Mouse (Mus musculus) lung, embryonic 16.5 days (tissue): Measurements from ENCODE around the gene Xpnpep2. TPM values are rescaled to one million over a fixed set of nuclear protein-coding genes. Genes with fewer than 3 reads are reported as not detected.

Experiments used
- ATAC-seq: fragments of 200-750 bp; cut with Nextera tagmentation; 2 replicates; pipeline ENCODE4 v1.8.0; 2017; ENCODE audit warnings: low read depth, mild to moderate bottlenecking, moderate library complexity
- H3K27ac ChIP-seq: fragments of 300-500 bp; sonication (generic); 2 replicates; pipeline ENCODE4 v1.5.1; 2014; ENCODE audit warnings: mild to moderate bottlenecking, control low read depth, low read length
- H3K27me3 ChIP-seq: fragments of 300-500 bp; sonication (generic); 2 replicates; pipeline ENCODE4 v1.6.1; 2014; ENCODE audit warnings: low read depth, low read length, mixed read lengths; ENCODE audit not compliant: control insufficient read depth, insufficient read depth
- H3K36me3 ChIP-seq: fragments of 300-500 bp; sonication (generic); 2 replicates; pipeline ENCODE4 v1.6.1; 2014; ENCODE audit warnings: low read length; ENCODE audit not compliant: control insufficient read depth, insufficient read depth
- H3K4me1 ChIP-seq: fragments of 300-500 bp; sonication (generic); replicated peaks from 2 replicates; pipeline ENCODE4 v1.6.1; 2014; ENCODE audit warnings: low read length, mixed read lengths; ENCODE audit not compliant: control insufficient read depth, insufficient read depth
- H3K4me2 ChIP-seq: fragments of 300-500 bp; sonication (generic); 2 replicates; pipeline ENCODE4 v1.6.1; 2014; ENCODE audit warnings: low read depth, low read length, control low read depth
- H3K4me3 ChIP-seq: fragments of 300-500 bp; sonication (generic); 2 replicates; pipeline ENCODE4 v1.5.1; 2014; ENCODE audit warnings: mild to moderate bottlenecking, low read length, control low read depth
- H3K9ac ChIP-seq: fragments of 300-500 bp; sonication (generic); 2 replicates; pipeline ENCODE4 v1.6.1; 2014; ENCODE audit warnings: low read length, control low read depth
- H3K9me3 ChIP-seq: fragments of 300-500 bp; sonication (generic); 2 replicates; pipeline ENCODE4 v1.6.1; 2016; ENCODE audit warnings: low read length; ENCODE audit not compliant: control insufficient read depth
- WGBS: fragments of 180-500 bp; shearing (Covaris S2); extraction: QIAGEN DNeasy Blood & Tissue Kit; methylation state at CpG from one replicate; pipeline ENCODE4 v1.1.7; 2014; 5-methylcytosine and 5-hydroxymethylcytosine counted together
- polyA plus RNA-seq: library from polyadenylated mRNA; unstranded; fragments of >200 nt; fragmentation: Nextera tagmentation; extraction: Ambion mirVana; gene quantifications from 2 replicates; pipeline ENCODE4 v1.2.1, GENCODE M21; 2015

Gene Xpnpep2
- polyA plus RNA-seq, 1 experiment from 2014 or later = 1.5 TPM

DNA sequence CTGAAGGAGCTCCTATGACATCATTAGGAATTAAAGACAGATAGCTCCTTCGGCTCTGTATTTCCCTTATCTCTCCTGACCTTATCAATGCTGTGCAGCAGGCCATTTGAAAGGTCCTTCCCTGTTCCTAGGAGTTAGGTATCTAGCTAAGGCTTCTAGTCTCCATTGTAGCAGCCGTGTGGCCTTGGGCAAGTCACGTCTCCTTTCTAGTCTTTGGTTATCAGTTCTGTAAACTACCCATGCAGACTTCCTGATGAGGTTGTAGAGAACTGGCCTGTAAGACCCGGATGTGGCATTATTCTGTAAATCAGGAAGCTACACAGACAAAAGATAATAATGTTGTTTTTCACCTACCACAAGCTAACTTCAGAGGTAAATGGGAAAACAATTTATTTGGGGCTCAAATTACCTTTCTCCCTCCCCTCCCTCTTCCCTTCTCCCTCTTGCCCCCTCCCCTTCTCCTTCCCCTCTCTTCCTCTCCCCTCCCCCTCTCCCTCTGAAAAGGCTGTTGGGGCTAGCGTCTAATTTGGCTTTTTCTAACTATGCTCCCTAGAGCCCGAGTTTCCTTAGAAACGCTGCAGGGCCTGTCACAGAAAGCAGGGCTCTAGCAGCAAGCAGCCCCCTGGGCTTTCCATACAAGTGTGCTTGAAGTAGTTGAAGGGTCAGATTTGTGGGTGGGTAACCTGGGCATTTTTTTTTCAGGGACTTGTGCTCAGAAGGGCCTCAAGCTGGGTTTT lies 30.2 kb downstream of the Xpnpep2 start:
- Histone ChIP-seq H3K4me1 (peaks cover 3% of the 10 kb centered on the region; the same call in 1 of the 2 replicates), H3K4me3 (no peak overlapping the region), H3K36me3 (no peaks in the 10 kb centered on the region), H3K9ac (no peak overlapping the region), H3K27me3 (no peaks in the 10 kb centered on the region), H3K9me3 (no peaks in the 10 kb centered on the region), H3K4me2 (no peak overlapping the region), H3K27ac (peak overlapping the region; percentile 27; the same call in 1 of the 2 replicates)
- no peak for ATAC-seq
- 43% methylated on average over 7 of the region's 7 CpGs for WGBS

DNA sequence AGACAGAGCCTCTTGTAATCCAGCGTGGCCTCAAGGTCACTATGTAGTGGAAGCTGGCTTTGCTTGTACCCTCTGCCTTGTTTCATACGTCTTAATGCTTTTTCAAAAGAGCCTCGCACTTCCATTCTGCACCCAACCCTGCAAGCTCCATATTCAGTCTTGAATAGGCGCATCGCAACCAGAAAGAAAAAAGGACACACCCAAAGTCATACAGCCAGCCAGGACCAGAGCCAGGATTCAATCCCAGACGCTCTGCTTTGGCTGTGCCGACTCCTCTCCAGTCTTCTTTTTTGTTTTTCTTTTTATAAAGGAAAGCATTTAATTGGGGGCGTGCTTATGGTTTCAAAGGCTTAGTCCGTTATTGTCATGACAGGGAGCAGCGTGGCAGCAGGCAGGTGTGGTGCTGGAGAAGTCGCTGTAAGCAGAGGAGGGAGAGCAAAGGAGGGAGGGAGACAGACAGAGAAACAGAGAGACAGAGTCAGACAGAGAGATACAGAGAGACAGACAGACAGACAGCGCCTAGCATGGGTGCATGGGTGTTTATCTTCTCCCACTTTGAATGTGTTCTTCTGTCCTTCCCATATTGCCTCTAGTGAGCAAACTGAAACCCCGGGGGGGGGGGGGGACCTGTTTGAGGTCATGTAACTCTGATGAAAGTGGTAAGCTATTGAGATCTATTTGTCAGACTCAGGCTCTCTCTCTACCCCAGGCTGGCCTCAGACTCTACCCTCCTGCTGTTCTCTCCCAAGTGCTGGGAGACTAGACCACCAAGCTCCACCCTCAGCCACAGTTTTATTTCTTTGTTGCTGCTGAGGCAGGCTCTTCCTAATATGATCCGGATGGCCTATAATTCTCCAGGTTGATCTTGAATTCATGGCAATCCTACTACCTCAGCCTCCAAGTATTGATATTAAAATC lies 31.1 kb downstream of the Xpnpep2 start:
- ATAC-seq = no peak
- Histone ChIP-seq H3K27me3 (no peaks in the 10 kb centered on the region), H3K9ac (no peak overlapping the region), H3K27ac (0 out of 2 replicates have a peak overlapping the region, but pooled peaks have one; percentile 13), H3K9me3 (no peaks in the 10 kb centered on the region), H3K4me1 (peaks cover 3% of the 10 kb centered on the region; the same call in 1 of the 2 replicates), H3K4me3 (no peak overlapping the region), H3K36me3 (no peaks in the 10 kb centered on the region), H3K4me2 (no peak overlapping the region)
- 46% methylated on average over 14 of the region's 14 CpGs for WGBS

DNA sequence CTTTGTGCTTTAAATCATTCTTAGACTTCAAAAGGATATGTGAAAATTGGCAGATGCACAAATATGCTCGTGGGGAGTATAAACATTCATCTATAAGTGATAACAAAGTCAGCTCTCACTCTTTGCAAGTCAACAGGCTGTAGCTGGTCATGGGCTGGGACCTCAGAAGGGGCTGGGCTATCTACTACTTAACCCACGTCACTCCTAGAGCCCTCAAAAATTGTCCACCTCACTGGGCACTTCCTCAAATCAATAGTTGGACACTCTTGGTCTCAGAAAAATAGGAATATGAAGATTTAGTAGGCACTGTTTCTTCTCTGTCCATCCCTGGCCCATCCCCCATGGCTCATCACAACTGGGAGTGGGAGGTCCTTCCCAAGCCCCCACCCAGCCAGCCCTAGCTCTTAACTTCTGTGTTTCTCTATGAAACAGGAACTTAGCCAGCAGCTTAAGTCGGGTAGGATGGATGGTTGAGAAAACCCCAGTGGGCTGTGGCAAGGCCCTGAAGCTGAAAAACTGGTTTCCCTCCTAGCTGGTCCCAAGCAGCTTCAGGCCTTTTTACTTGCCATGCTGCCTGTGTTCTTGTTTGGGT lies 31.9 kb downstream of the Xpnpep2 start:
- Histone ChIP-seq H3K27ac (peak overlapping the region; percentile 13; the same call in 1 of the 2 replicates), H3K9me3 (no peaks in the 10 kb centered on the region), H3K36me3 (no peaks in the 10 kb centered on the region), H3K4me1 (peaks cover 3% of the 10 kb centered on the region; the same call in 1 of the 2 replicates), H3K27me3 (no peaks in the 10 kb centered on the region), H3K4me2 (no peak overlapping the region), H3K4me3 (no peak overlapping the region), H3K9ac (no peak overlapping the region)
- ATAC-seq = peak; percentile 45; the same call in 1 of the 2 replicates
- 30% methylated on average over 3 of the region's 3 CpGs for WGBS

DNA sequence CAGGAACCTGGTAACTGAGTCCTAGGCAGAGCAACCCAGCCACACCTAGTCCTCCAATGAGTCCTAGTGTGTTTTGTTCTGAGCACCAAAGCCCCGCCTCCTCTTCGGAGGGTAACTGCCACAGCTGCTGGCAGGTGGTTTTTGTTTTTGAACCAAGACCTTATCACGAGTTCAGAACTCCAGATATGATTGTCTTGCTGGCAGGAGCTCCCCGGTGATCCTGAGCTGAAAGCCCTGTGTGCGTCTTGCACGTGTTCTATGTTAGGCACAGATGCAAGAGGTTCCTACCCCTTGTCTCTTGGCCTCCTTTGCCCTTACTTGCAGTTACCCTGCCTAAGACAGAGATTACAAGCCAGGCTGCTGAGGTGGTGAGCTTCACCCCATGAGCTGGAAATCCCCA lies 33.0 kb downstream of the Xpnpep2 start:
- Histone ChIP-seq H3K4me2 (no peak overlapping the region), H3K27me3 (no peaks in the 10 kb centered on the region), H3K4me3 (no peak overlapping the region), H3K9me3 (no peaks in the 10 kb centered on the region), H3K9ac (no peak overlapping the region), H3K4me1 (peaks cover 3% of the 10 kb centered on the region; the same call in 1 of the 2 replicates), H3K27ac (no peak overlapping the region), H3K36me3 (no peaks in the 10 kb centered on the region)
- 70% methylated on average over 6 of the region's 6 CpGs for WGBS
- ATAC-seq = no peak

DNA sequence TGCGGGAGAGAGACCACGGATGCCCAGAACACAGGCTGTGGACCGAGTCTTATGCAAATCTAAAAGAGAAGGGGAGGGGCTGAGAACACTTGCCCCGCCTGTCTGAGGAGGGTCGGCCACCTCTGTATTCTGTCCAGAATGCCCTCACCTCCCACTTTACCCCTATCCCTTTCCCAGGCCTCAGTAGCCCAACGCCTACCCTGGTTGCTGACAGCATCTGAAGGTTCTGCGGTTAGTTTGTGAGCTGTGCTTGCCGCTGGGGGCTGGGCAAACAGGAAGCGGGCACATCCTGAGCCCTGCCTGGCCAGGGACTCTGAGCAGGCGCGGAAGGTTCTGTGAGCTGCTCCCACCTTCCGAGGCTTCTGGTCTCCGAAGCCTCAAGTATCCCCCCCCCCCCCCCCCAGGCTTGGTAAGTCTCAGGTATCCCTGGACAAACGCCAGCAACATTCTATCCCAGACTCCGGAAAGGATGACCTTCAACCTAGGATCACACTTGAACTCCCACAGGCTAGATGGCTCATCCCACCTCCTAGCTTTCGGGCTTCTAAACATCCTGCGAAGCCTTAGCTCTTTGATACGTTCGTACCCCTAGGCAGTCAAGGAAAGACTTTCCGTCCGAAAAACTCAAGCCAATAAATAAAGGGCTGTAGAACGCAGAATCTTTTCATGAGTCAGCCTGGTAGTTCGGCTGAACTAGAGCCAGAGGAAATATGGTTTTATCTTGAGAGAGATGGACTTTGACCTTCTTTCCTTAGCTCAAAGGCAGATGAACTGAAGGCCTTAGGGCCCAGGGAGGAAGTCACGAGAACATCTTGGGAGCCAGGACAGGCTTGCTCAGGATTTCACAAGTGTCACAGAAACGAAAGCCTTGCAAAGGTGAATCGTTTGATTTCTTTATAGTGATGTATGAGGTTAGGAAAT lies 35.1 kb downstream of the Xpnpep2 start:
- H3K4me2 ChIP-seq = peak overlapping the region; percentile 51
- no peaks in the 10 kb centered on the region for H3K9me3 ChIP-seq
- H3K36me3 ChIP-seq = no peaks in the 10 kb centered on the region
- peak; percentile 59 for ATAC-seq
- H3K4me3 ChIP-seq = peak overlapping the region; percentile 31
- H3K9ac ChIP-seq = peak overlapping the region; percentile 38
- no peaks in the 10 kb centered on the region for H3K27me3 ChIP-seq
- peaks cover 3% of the 10 kb centered on the region; the same call in 1 of the 2 replicates for H3K4me1 ChIP-seq
- peak overlapping the region; percentile 16; the same call in 1 of the 2 replicates for H3K27ac ChIP-seq
- 45% methylated on average over 26 of the region's 26 CpGs for WGBS

DNA sequence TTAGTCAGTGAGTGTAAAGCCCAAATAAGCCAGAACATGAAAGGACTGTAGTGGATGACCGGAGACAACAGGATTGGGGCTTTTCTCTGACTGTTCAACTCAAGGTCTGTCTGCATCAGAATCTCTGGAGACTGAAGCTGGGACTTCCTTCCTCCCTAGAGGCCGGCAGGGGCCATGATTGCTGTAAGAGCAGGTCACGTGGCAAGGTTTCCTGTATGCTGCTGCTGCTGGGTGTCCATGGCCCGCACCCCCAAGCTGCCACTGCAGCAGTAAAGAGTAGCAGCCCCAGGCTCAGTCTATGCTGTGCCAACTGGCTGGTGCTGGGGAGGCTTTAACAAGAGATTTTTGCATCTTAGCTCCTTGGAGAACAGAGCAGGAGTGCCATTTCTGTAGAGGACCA lies 37.7 kb downstream of the Xpnpep2 start, which contains the start of gene Sash3:
TSS of gene Sash3 (plus strand) at position 175 of the 400 bp plus-strand sequence.
- 70% methylated on average over 4 of the region's 4 CpGs for WGBS
- no peak within 1 kb of the TSS for H3K4me3 ChIP-seq
- H3K4me2 ChIP-seq = no peak within 1 kb of the TSS
- ATAC-seq = no peak
- H3K36me3 ChIP-seq = no peaks in the 10 kb centered on the region
- H3K27ac ChIP-seq = no peak within 1 kb of the TSS
- no peaks in the 10 kb centered on the region for H3K27me3 ChIP-seq
- H3K4me1 ChIP-seq = no peaks in the 10 kb centered on the region; the same call in 1 of the 2 replicates
- H3K9ac ChIP-seq = no peak within 1 kb of the TSS
- H3K9me3 ChIP-seq = no peaks in the 10 kb centered on the region

DNA sequence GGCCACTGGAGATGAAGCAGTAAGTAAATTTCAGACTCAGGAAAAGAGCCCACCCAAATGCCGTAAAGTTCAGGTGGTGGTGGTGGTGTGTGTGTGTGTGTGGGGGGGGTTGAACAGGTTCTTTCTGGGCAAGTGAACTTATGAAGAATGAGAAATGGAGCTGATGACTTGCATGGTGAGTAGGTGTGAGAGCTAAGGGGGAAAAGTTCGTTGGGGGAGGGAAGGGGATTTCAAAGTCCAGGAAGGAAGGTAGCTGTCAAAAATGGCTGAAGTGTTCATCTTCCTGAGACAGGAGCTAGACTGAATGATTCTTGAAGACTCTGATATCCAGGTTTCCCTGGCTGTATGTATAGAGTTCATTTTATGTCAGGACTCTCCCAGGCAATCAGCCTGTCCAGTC lies 38.7 kb downstream of the Xpnpep2 start:
- WGBS = 62% methylated on average over 2 of the region's 2 CpGs
- no peaks in the 10 kb centered on the region for H3K27me3 ChIP-seq
- no peak overlapping the region for H3K4me3 ChIP-seq

DNA sequence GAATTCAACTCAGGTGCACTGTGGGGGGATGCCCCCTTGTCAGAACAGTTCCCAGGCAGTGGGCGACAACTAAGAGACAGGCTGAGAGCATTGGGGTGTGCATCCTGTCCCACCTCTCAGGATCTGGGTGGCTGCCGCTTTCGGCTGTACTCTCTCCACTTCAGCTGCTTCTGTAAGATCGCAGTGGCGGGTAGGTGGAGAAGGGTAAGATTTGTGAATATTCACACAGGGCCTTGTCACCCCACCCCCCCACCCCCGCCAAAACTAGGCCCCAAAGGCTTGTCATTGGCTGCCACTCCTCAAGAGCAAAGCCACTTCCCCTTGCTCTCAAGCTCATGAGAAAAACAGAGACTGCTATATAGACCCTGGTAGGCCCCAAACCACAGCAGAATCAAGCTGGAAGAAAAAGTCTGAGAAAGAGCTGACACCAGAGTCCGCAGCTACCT lies 39.2 kb downstream of the Xpnpep2 start:
- H3K4me3 ChIP-seq = no peak overlapping the region
- no peak overlapping the region for H3K4me2 ChIP-seq
- no peaks in the 10 kb centered on the region for H3K9me3 ChIP-seq
- no peaks in the 10 kb centered on the region for H3K4me1 ChIP-seq
- ATAC-seq = no peak
- H3K27me3 ChIP-seq = no peaks in the 10 kb centered on the region
- 64% methylated on average over 7 of the region's 7 CpGs for WGBS
- no peak overlapping the region for H3K9ac ChIP-seq
- no peaks in the 10 kb centered on the region for H3K36me3 ChIP-seq
- no peak overlapping the region for H3K27ac ChIP-seq

More for the DNA sequence above, 38.7 kb downstream of the Xpnpep2 start:
- no peak for ATAC-seq
- Histone ChIP-seq H3K4me1 (no peaks in the 10 kb centered on the region), H3K9ac (no peak overlapping the region), H3K36me3 (no peaks in the 10 kb centered on the region), H3K27ac (no peak overlapping the region), H3K4me2 (no peak overlapping the region), H3K9me3 (no peaks in the 10 kb centered on the region)
